Mouse (Mus musculus): ENCODE measurements at regions not wholly inside any gene's neighbourhood (a gene's known extent, or its start where the extent isn't known, plus 50 kb on each side); places are given as distances from the start of the nearest gene placed in this dataset.

DNA sequence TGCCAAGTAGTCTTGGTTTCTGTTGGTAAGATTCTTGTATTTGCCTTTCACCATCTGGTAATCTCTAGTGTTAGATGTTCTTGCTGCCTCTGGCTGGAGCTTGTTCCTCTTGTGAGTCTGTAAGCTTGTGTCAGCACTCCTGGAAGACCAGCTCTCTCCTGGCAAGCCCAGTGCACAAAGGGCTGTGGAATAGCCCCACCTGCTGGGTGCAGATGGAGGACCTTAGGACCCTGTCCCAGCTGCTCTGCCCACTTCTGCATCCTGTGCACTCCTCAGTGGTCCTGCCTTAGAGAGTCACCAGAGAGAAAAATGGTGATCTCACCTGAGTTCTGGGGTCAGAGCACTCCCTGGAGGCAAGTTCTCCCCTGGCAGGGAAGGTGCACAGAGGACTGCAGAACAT, 387.2 kb downstream of the Tns1 start:
- in situ Hi-C loops (cut with MboI, MseI): no loop called here

DNA sequence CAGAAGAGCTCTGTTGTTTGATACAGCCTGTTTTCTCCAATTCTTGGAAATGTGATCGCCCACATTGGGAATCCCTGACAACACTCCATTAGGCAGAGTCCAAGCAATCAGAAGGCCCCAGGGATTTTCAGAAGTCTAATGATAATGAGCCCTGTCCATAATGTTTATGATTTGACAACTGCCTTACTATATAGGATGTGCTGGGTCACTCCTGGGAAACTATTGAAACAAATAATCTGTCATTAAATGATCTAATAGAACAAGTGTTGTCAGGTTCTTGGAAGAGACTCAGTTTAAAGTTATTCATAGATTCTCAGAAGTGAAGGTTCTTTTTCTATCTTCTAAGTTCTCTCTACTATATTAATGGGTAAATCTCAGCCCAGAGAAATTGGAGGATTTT, 395.9 kb downstream of the Tns1 start:
- in situ Hi-C loops (cut with MboI, MseI): no loop called here

DNA sequence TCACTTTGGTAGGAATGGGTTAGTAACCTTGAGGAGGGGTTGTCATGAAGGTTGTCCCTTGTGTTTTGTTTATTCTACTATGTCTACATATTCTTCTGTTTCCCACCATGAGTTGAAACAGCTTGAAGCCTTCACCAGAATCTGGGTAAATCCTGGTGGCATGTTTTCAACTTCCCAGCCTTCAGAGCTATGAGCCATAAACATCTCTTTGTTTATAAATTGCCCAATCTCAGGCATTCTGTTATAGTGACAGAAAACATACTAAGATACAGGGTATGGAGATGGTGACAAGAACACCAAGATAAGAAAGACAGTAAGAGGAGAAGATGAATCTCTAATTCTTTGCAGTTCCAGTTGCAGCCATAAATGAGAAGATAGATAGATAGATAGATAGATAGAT, 396.5 kb downstream of the Tns1 start:
- in situ Hi-C loops (cut with MboI, MseI): no loop called here

DNA sequence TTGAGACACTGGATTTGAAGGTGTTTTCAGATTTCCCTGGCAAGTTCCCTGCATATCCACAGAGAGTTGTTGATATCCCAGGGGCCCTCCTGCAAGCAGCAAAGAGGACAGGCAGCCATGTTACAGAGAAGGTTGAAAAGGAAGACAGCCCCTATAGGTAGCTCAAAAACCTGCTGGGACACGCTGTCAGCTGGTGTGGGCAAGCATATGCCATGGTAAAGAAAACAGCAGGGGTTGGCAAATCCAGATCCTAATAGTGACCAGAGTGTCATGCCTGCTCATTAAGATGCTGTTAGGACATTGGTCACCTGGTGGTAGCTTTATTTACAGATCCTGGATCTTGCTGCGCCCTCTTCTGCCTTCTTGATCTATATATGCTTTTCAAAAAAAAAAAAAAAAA, 397.6 kb downstream of the Tns1 start:
- in situ Hi-C loops (cut with MboI, MseI): no loop called here

DNA sequence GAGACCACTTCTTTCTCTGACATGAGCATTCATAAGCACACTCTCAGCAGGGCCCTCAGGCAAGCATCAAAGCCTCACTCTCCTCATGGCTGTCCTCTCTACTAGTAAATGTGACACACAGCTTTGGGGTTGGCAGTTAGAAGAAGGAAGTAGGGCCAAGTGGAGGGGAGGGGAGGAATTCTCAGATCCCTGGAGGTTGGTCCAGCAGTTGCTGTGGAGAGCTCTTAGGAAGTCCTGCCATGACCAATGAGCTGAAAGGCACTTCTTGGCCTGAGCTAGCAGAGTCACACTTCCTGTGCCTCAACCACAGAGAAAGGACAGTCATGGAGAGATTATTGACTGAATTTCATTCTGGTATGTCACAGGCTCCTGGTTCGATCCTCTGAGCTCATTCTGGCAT, 398.8 kb downstream of the Tns1 start:
- in situ Hi-C loops (cut with MboI, MseI): no loop called here

DNA sequence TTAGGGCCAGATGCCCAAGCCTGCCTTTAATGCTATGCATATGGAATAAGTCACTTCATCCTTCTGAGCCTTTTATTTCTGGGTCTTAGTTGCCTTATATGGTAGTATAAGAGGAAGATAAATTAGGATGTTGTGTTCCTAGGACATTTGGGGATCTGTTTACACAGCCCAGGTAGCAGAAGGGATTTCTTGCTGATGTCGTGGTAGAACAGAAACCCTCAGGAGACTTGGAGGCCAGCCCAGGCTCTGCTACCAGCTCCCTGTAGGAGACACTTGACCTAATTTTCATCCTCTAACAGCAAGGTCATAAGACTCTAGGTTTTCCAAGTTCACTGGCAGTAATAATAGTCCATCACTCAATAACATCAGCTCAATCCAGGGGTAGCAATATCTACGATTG, 399.7 kb downstream of the Tns1 start:
- in situ Hi-C loops (cut with MboI, MseI): no loop called here

DNA sequence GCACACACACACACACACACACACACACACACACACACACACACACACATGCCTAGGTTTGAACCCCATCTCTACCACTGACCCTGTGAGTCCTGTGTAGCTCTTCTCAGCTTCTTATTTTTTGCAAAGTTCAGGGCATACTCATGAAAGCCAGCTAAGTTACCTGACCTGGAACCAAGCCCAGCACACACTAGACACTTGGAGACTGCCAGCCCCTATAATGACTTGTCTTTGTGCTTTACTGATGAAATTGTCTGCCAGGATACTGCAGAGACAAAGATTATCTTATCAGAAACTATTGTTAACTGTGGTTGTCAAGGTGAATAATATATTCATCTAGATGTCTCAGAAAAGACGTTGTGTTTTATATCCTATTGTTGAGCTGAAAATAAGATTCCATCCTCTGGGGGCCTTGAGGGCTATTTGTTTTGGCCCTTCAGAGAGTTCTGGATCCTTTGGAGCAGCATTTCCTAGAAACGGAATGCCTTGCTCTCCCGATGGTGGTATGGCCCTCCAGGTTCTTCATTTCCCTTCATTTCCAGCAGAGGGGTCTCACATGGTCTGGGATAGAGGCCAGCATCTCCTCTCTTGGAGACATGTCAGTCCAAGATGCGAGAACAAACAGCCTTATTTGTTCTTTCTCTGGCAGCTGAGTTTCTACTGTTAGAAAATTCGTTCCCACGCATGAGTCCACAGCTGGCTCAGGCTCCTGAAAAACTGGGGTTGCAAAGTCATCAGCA, 402.6 kb downstream of the Tns1 start:
- in situ Hi-C loops (cut with MboI, MseI): no loop called here

DNA sequence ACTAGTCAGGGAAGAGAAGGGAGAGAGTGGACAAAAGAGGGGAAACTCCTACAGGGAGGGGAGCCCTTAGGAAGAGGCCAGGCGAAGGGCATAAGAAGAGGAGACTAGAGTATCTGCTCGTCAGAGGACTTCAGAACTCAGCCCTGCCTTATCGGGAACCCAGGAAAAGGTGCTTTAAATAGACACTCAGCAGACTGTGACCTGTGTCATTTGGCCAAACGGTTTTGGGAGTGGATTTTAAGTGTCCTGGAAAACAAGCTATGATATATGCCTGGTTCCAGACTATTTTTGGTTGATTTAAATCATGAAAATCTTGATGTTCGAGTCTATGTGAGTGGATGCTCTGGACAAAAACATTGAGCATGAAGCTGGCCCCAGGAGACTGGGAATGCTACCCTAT, 405.8 kb downstream of the Tns1 start:
- in situ Hi-C loops (cut with MboI, MseI): no loop called here

DNA sequence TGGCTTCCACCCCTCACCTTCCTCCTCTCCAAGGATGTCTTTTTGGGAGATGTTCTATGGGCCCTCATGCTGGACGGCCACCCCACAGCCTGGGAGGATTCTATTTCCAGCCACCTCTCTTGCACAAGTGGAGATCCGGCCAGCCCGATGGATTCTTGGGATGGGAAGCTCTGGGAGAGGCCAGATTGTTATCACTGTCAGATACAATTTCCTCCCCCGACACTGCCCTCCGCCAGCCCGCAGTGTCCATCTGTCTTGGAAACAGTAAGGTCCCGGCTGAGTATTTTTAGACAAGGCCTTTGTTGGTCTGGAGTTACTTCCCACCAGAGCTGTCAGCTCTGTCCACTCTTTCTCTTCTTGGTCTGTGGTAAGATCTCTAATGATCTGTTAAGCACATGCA, 406.8 kb downstream of the Tns1 start:
- in situ Hi-C loops (cut with MboI, MseI): no loop called here

DNA sequence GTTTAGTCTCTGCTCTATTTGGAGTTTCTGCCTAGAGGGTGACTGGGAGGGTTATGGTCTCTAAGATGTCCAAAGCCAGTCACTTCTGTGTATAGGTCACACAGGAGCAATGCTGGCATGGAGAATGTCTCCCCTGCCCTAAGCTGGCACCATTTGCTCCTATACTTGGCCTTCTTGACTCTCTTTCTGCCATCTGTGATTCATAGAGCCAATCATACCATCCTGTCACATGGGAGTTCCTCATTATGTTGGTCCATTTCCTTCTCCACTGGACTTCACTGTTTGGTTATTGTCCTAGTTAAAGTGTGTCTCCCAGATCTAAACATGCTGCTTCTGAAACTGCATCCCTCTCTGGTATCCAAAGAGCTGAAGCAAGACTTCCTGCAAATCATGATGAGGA, 407.3 kb downstream of the Tns1 start:
- in situ Hi-C loops (cut with MboI, MseI): no loop called here

DNA sequence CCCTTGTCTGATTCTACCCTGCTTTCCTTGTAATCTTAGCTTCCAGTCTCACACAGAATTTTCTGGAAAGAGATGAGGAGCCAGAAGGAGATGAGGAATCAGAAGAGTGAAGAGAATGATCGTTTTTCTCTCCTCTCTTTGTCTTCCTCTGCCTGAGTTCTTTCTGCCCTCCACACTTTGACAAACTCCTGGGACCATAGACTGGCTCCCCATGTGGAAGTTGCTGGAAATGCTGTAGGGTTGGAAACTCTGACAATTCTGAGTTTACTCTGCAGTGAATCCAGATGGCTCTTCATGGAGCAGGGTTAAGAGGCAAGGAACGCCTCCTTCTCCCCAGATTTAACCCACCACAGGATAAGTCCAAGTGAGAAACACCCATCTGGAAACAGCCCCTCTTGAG, 408.7 kb downstream of the Tns1 start:
- in situ Hi-C loops (cut with MboI, MseI): no loop called here

DNA sequence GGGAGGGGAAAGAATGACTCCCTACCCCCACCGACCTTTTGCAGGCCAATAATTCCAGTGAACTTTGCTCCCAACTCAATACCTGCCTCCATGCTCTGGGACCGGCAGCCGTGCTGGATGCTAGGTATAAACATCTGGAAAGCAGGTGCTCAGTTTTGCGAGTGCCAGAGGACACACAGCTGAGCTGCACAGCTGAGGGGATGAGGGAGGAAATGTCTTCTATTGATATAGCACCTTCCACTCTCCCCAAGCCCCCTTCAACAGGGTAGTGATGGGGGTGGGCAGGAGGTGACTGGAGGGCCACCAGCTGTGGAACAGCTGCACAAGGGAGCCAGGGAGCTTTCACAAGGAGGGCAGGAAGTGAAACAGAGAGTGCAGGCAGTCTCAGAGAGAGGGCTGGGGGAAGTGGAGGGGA, 421.8 kb downstream of the Tns1 start:
- in situ Hi-C loops (cut with MboI, MseI): no loop called here

DNA sequence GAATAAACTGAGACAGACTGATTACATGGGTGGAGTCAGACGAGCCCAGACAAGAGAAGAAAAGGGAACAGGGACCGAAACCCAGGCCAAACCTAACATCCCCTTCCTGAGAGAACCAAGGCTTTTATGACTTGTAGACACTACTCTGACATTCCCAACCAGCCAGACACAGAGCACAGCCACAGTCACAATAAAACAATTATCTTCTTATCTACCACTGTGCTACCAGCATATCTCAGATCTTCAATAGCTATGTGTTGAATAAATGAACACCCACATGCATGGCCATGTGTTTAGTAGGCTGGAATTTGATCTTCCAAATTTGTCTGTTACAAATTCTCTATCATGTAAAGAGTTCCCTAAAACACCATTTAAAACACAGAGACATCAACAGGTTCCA, 430.7 kb downstream of the Tns1 start:
- in situ Hi-C loops (cut with MboI, MseI): no loop called here

DNA sequence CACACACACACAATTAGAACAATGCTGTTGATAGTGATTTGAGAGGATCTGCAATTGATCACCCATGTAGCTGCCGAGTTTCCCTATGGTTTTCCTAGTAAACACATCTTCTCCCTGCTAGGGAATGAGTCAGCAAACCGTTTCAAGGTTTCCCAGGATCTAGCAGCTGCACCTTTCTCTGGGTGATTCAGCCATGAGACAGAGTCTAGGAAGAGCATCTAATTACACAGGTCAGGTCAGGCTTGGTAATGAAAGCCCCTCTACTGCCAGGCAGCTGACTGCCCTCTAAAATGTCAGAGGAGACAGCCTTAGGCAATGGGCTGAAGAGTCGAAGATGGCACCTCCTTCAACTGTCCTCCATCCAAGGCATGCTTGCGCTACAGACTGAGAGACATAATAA, 438.5 kb downstream of the Tns1 start:
- in situ Hi-C loops (cut with MboI, MseI): no loop called here

DNA sequence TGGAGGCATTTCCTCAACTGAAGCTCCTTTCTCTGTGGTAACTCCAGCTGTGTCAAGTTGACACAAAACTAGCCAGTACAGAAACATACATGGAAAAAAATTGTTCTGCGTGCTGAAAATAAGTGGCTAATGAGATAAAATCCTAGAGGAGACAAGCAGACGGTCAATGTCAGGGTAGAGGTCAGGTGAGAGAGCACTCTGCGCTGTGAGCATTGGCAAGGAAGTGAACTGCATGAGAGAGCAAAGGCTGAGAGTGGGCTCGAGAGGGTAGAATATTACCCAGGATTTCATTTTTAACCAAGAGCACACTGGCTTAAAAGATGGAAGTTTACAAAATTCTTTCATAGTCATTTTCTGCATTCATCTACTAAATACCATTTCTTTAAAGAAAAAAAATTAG, 439.2 kb downstream of the Tns1 start:
- in situ Hi-C loops (cut with MboI, MseI): no loop called here

DNA sequence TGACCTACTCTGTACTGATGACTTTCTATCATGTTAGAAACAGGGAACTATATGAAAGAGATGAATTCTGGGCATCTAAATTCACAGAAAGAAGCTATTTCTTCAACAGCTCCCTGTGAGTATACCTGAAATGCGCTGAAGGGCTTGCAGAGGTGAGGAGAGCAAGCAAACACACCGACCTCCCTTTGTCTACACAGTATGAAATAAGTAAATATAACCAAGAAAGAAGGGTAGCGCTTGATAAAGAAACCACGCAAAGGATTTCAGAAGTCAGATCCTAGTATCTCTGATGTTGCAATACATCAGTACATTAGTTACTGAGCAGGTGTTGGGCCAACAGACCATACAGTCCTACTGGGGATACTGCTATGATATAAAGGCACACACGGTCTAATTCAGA, 440.1 kb downstream of the Tns1 start:
- in situ Hi-C loops (cut with MboI, MseI): no loop called here

DNA sequence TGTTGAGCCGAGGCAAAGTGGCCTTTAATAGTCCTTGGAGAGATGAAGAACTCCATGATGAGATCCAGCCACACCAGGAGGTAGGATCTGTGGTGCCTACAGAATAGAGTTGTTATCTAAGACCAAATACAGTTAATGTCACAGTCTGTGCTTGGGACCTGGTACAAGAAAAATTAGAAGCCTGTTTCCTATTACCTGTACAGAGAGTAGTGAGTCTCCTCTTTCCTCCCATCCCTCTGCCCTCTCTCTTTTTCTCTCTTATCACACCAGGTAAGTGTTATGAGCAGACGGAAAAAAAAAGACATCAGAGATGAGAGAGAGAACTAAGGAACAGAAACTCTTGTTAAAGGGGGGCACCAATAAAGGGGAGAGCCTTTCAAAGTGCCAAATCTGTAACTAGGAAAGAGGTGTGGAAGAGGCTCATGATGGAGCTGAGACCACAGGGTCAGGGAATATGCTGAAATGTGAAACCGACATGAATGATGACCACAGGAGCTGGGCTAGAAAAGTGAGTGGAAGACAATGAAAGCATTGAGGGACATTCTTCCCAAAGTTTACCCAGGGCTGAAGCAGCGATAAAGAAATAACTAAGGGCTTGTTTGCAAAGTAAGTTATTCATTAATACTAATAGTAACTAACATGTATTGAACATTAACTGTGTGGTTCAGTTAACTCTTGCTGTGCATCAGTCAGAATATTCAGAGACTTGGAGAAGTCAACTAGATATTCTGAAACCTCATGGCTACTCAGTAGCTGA, 440.9 kb downstream of the Tns1 start:
- in situ Hi-C loops (cut with MboI, MseI): no loop called here

DNA sequence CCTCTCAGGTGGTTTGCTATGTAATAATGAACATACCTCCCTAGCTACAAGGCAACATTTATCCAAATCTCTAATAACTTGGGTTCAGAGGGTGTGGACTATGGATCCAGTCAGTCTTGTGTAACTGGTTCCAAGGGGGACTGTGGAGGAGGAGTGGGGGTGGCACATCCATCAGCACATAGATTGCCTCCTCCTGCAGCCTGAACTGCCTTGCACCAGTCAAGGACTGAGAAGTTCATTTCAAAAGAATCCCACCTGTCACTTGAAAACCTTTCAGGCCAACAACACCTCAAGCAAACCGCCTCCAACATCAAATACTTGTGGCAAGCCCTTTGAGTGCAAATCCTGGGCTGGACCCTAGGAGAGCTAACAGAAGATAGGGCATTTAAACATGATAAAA, 442.6 kb downstream of the Tns1 start:
- in situ Hi-C loops (cut with MboI, MseI): no loop called here

DNA sequence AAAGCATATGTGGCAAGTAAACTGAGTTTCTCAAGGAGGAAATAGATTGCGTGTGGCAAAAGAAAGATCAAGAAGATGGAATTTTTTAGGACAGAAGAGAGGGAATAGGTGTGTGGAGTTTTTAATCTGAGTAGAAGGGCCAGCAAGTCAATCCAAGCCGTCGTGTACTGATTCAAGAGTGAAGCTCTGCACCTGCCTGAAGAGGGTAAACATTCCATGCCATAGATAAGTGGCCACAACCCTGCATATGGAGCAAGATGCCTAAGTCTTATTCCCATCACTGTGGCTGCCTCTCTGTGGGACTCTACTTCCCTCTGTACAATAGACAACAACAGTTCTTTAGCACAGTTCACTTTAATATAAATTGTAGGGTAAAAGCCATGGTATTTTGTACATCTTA, 443.4 kb downstream of the Tns1 start:
- in situ Hi-C loops (cut with MboI, MseI): no loop called here

DNA sequence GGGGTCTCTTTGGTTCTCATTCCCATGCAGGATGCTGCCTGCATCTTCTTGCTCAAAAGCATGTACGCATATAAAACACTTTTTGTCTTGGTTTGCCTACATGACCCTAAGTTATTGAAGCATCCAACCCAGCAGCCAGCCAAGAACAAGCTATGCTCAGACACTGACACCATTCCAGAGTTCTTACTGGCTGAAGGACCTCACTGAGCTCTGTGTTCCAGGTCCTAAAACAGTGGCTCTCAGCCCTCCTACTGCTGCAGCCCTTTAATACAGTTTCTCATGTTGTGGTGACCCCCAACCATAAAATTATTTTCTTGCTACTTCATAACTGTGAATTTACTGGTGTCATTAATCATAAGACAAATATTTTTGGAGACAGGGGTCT, 450.4 kb downstream of the Tns1 start:
- in situ Hi-C loops (cut with MboI, MseI): no loop called here

DNA sequence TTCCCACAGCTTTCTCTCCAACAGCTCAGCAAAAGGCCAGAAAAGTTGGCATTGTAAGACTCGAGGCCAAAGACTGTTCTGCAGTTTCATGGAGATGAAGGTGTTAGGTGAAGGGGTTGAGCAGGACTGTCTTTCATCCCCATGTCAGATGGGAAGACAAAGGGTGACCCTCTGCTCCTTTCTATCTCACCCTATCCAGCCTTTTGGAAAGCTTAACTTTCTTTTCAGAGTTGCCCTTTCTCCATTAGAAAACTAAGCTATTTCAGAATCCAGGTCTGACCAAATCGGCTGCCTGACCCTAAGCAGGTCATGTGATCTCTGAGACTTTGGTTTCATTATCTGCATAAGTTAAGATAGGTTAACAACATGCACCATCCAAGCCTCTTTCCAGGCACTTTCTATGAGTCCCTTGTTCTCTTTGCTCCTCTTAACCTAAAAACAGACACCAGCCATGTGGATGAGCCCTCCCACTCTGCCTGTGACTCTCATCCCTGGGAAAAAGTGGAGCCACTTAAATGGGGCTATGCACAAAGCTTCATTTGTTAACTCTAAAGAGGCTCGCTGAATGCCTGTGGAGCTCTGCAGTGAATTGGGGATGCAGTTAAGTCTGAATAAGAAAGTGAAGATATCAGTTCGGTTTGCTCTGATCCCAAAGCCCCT, 450.9 kb downstream of the Tns1 start:
- in situ Hi-C loops (cut with MboI, MseI): no loop called here

DNA sequence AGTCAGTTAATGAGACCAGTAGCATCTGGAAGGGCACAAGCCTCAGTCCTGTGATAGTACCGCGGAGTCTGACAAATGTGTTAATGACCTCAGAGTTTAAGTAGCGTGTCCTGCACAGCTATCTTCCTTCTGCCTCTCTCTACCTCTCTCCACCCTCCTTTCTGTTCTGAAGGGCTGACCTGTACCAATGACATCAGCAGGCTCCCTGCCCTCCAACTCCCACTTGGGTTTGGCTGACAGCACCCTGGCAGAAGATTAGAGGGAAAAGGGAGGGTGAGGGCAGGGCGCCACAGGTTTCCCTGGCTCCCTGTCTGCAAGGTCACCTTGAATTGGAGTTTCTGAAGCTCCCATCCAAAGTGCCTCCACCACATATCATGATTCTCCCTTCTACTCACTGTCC, 452.0 kb downstream of the Tns1 start:
- in situ Hi-C loops (cut with MboI, MseI): no loop called here

DNA sequence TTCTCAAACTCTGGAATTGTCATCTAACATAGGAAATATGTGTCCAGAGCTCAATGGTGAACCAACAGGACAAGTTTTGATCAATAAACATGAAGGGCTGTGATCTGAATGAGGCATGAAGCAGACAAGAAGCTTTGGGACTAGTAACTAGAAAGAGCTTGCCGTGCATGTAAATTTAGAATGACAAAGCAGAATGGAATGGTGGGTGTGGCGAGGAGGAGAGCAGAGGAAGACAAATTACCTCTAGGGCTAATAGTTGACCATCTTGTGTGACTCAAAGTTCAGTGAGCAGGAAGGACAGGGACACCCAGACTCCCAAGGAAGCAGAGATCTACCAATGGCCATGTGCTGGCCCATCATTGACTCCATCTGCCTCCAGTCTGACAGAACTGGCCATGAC, 455.6 kb downstream of the Tns1 start:
- in situ Hi-C loops (cut with MboI, MseI): no loop called here

Measured in T-helper 1 cell (primary cell).